ENCODE assay signal across 10 mouse cellular contexts in genomic region chr15:85298167-85298781, GRCm38 (mm10). TPM values are rescaled to one million over a fixed set of nuclear protein-coding genes. Genes with fewer than 3 reads are reported as not detected.
DNase-seq lines count a peak whose midpoint lies in the region; ATAC-seq and TF ChIP-seq lines count a peak whose summit lies in the region.
"Had no signal": no experiment of that assay in that cellular context is flagged by ENCODE, and none has a peak within 500 bp of the region (broad histone marks: within the 10 kb centered on the region; RNA-seq: fewer than 3 reads in every experiment).

No protein-coding gene starts in this region.

- H3K27me3 ChIP-seq in hindbrain, embryonic 13.5 days: no peaks in the 10 kb centered on the region
- no peaks in the 10 kb centered on the region for H3K27me3 ChIP-seq in hindbrain, embryonic 11.5 days (ENCODE audit: control insufficient read depth, insufficient read depth, low read length)
- H3K27me3 ChIP-seq in limb, embryonic 12.5 days: no peaks in the 10 kb centered on the region
- H3K27me3 ChIP-seq: neural tube, embryonic 12.5 days had no signal

- H3K4me1 ChIP-seq in hindbrain, embryonic 13.5 days (replicated peaks): peaks cover 38% of the 10 kb centered on the region
- H3K4me1 ChIP-seq in hindbrain, embryonic 11.5 days (replicated peaks; ENCODE audit: control insufficient read depth, insufficient read depth, low read length): peaks cover 5% of the 10 kb centered on the region; the same call in 1 of the 2 replicates
- peaks cover 27% of the 10 kb centered on the region for H3K4me1 ChIP-seq in limb, embryonic 12.5 days (replicated peaks)

- no peak for TF ChIP-seq CTCF in brain, embryonic 14.5 days (IDR thresholded peaks at IDR 0.05; ENCODE audit: borderline replicate concordance, extremely low read depth, insufficient read depth, insufficient read length)

- no peak overlapping the region; the same call in 1 of the 2 replicates for H3K9ac ChIP-seq in hindbrain, embryonic 13.5 days
- no peak overlapping the region for H3K9ac ChIP-seq in hindbrain, embryonic 11.5 days (ENCODE audit: low read depth, low read length)
- H3K9ac ChIP-seq in limb, embryonic 12.5 days (replicated peaks): no peak overlapping the region
- H3K9ac ChIP-seq: neural tube, embryonic 12.5 days had no signal

- DNase-seq in hindbrain, embryonic 11.5 days (ENCODE audit: low spot score): no peak
- peak; percentile 65 for DNase-seq in Muller cell, postnatal 12 days (ENCODE audit: inconsistent ontology term)
- DNase-seq in brain, embryonic 14.5 days (ENCODE audit: low read depth): peak; percentile 32
- DNase-seq in frontal cortex, postnatal 25 days (ENCODE audit: low spot score in 2 of 2): no peak
- DNase-seq in frontal cortex, postnatal 10 days (ENCODE audit: low spot score in 2 of 2): no peak
- DNase-seq: kidney, adult 8-10 months; thymus, postnatal 36 days had no signal

- no peak for TF ChIP-seq POLR2A in brain, embryonic 14.5 days (IDR thresholded peaks at IDR 0.05; ENCODE audit: borderline replicate concordance, extremely low read depth, insufficient read depth, insufficient read length, poor library complexity, severe bottlenecking)

- 64% methylated on average over 17 of the region's 17 CpGs for WGBS in hindbrain, embryonic 13.5 days
- WGBS in hindbrain, embryonic 11.5 days: 63% methylated on average over 17 of the region's 17 CpGs
- WGBS in limb, embryonic 12.5 days: 38% methylated on average over 17 of the region's 17 CpGs

- H3K9me3 ChIP-seq in hindbrain, embryonic 13.5 days: no peaks in the 10 kb centered on the region
- H3K9me3 ChIP-seq in hindbrain, embryonic 11.5 days (ENCODE audit: control insufficient read depth, low read length): no peaks in the 10 kb centered on the region
- no peaks in the 10 kb centered on the region for H3K9me3 ChIP-seq in limb, embryonic 12.5 days
- H3K9me3 ChIP-seq: neural tube, embryonic 12.5 days had no signal

- H3K4me3 ChIP-seq in hindbrain, embryonic 13.5 days: no peak overlapping the region
- no peak overlapping the region for H3K4me3 ChIP-seq in hindbrain, embryonic 11.5 days (ENCODE audit: low read depth, low read length)
- no peak overlapping the region for H3K4me3 ChIP-seq in limb, embryonic 12.5 days (replicated peaks)
- H3K4me3 ChIP-seq: neural tube, embryonic 12.5 days had no signal

- no peaks in the 10 kb centered on the region for H3K36me3 ChIP-seq in hindbrain, embryonic 13.5 days
- no peaks in the 10 kb centered on the region for H3K36me3 ChIP-seq in hindbrain, embryonic 11.5 days (ENCODE audit: control insufficient read depth, insufficient read depth, low read length)
- no peaks in the 10 kb centered on the region for H3K36me3 ChIP-seq in limb, embryonic 12.5 days
- H3K36me3 ChIP-seq: neural tube, embryonic 12.5 days had no signal

- H3K27ac ChIP-seq in hindbrain, embryonic 13.5 days: 0 out of 2 replicates have a peak overlapping the region, but pooled peaks have one; percentile 20
- H3K27ac ChIP-seq in hindbrain, embryonic 11.5 days (ENCODE audit: low read depth, low read length): no peak overlapping the region
- H3K27ac ChIP-seq in limb, embryonic 12.5 days: peak overlapping the region; percentile 67
- H3K27ac ChIP-seq: neural tube, embryonic 12.5 days had no signal

- no peak overlapping the region for H3K4me2 ChIP-seq in hindbrain, embryonic 13.5 days
- H3K4me2 ChIP-seq in hindbrain, embryonic 11.5 days (replicated peaks; ENCODE audit: low read depth, low read length): no peak overlapping the region
- 0 out of 2 replicates have a peak overlapping the region, but pooled peaks have one; percentile 21 for H3K4me2 ChIP-seq in limb, embryonic 12.5 days
- H3K4me2 ChIP-seq: neural tube, embryonic 12.5 days had no signal

- ATAC-seq in hindbrain, embryonic 13.5 days (ENCODE audit: low FRiP score): no peak
- no peak for ATAC-seq in hindbrain, embryonic 11.5 days (ENCODE audit: low FRiP score)
- ATAC-seq in limb, embryonic 12.5 days (ENCODE audit: insufficient number of reproducible peaks, insufficient read depth, low FRiP score, low TSS enrichment, low read depth): no peak

RNA-seq across cellular contexts. Expression of gene Atxn10, which starts 37.8 kb away (rescaled TPM):
- polyA plus RNA-seq in hindbrain, embryonic 13.5 days (2015; fragmentation: Nextera tagmentation; extraction: Ambion mirVana): 515 and 529 TPM in 2 replicates
- 457 and 469 TPM in 2 replicates for polyA plus RNA-seq in hindbrain, embryonic 11.5 days (2014; fragmentation: Nextera tagmentation; extraction: Ambion mirVana)
- 310 and 373 TPM in 2 replicates for polyA plus RNA-seq in brain, embryonic 14.5 days (2012; rRNA removed)
- polyA plus RNA-seq in limb, embryonic 12.5 days (2016; fragmentation: Nextera tagmentation; extraction: Ambion mirVana): 320 and 323 TPM in 2 replicates

Comparison
In these comparisons a context has a peak if more than half of its experiments do, and no peak if none do; other contexts are left out.
1. DNase-seq: peak in Muller cell, postnatal 12 days (single experiment) and brain, embryonic 14.5 days (single experiment); none in hindbrain, embryonic 11.5 days (single experiment), frontal cortex, postnatal 25 days (0 of 2) and frontal cortex, postnatal 10 days (0 of 2).